Mouse (Mus musculus) forebrain, embryonic 16.5 days (tissue): ENCODE data around the gene Wbp1l. TPM values are rescaled to one million over a fixed set of nuclear protein-coding genes. Genes with fewer than 3 reads are reported as not detected.
A peak's percentile ranks its signal among the peaks of the same experiment; 100 is the strongest.

Experiments
- ATAC-seq: fragments of 200-750 bp; cut with Nextera tagmentation; 2 replicates; pipeline ENCODE4 v1.8.0; 2017; ENCODE audit warnings: mild to moderate bottlenecking, moderate library complexity
- H3K27ac ChIP-seq: fragments of 300-500 bp; sonication (generic); 2 replicates; pipeline ENCODE4 v1.5.1; 2014; ENCODE audit warnings: low read length, control low read depth
- H3K27me3 ChIP-seq: fragments of 300-500 bp; sonication (generic); replicated peaks from 2 replicates; pipeline ENCODE4 v1.6.1; 2014; ENCODE audit warnings: low read length; ENCODE audit not compliant: control insufficient read depth, insufficient read depth
- H3K36me3 ChIP-seq: fragments of 300-500 bp; sonication (generic); 2 replicates; pipeline ENCODE4 v1.6.1; 2014; ENCODE audit not compliant: control insufficient read depth, insufficient read depth
- H3K4me1 ChIP-seq: fragments of 300-500 bp; sonication (generic); replicated peaks from 2 replicates; pipeline ENCODE4 v1.6.1; 2014; ENCODE audit warnings: low read length; ENCODE audit not compliant: control insufficient read depth, insufficient read depth
- H3K4me2 ChIP-seq: fragments of 300-500 bp; sonication (generic); 2 replicates; pipeline ENCODE4 v1.6.1; 2014; ENCODE audit warnings: mild to moderate bottlenecking, low read length, control low read depth
- H3K4me3 ChIP-seq: fragments of 300-500 bp; sonication (generic); replicated peaks from 2 replicates; pipeline ENCODE4 v1.5.1; 2014; ENCODE audit warnings: mild to moderate bottlenecking, low read length, control low read depth
- H3K9ac ChIP-seq: fragments of 300-500 bp; sonication (generic); replicated peaks from 2 replicates; pipeline ENCODE4 v1.6.1; 2014; ENCODE audit warnings: low read depth, low read length, control low read depth
- H3K9me3 ChIP-seq: fragments of 300-500 bp; sonication (generic); 2 replicates; pipeline ENCODE4 v1.6.1; 2016; ENCODE audit warnings: low read length; ENCODE audit not compliant: control insufficient read depth
- WGBS: fragments of 180-500 bp; shearing (Covaris S2); extraction: QIAGEN DNeasy Blood & Tissue Kit; methylation state at CpG from one replicate; pipeline ENCODE4 v1.1.7; 2014; 5-methylcytosine and 5-hydroxymethylcytosine counted together
- polyA plus RNA-seq: library from polyadenylated mRNA; unstranded; fragments of >200 nt; fragmentation: Nextera tagmentation; extraction: Ambion mirVana; gene quantifications from 2 replicates; pipeline ENCODE4 v1.2.1, GENCODE M21; 2015

The Wbp1l gene
- polyA plus RNA-seq, 1 experiment from 2014 or later, result 39.1 TPM

GRCm38 (mm10) chr19:46623194-46623667, 24.3 kb downstream of the Wbp1l start:
- Histone ChIP-seq H3K27me3 (no peaks in the 10 kb centered on the region), H3K4me3 (no peak overlapping the region), H3K9me3 (no peaks in the 10 kb centered on the region), H3K36me3 (no peaks in the 10 kb centered on the region), H3K4me1 (peaks cover 38% of the 10 kb centered on the region), H3K27ac (0 out of 2 replicates have a peak overlapping the region, but pooled peaks have one; percentile 14), H3K9ac (0 out of 2 replicates have a peak overlapping the region, but pooled peaks have one; percentile 22), H3K4me2 (peak overlapping the region; percentile 26)
- WGBS, result 8% methylated on average over 15 of the region's 16 CpGs
- ATAC-seq, result peak; percentile 43

GRCm38 (mm10) chr19:46623790-46624772, 25.2 kb downstream of the Wbp1l start:
- H3K4me3 ChIP-seq, result no peak overlapping the region

GRCm38 (mm10) chr19:46625015-46625414, 26.1 kb downstream of the Wbp1l start:
- WGBS, result 98% methylated on average over 12 of the region's 12 CpGs

More at GRCm38 (mm10) chr19:46623790-46624772, 25.2 kb downstream of the Wbp1l start:
- Histone ChIP-seq H3K36me3 (no peaks in the 10 kb centered on the region), H3K4me2 (peak overlapping the region; percentile 26), H3K4me1 (peaks cover 30% of the 10 kb centered on the region), H3K27ac (no peak overlapping the region), H3K9me3 (no peaks in the 10 kb centered on the region), H3K9ac (0 out of 2 replicates have a peak overlapping the region, but pooled peaks have one; percentile 2), H3K27me3 (no peaks in the 10 kb centered on the region)
- ATAC-seq, result no peak
- WGBS, result 28% methylated on average over 19 of the region's 19 CpGs

DNA sequence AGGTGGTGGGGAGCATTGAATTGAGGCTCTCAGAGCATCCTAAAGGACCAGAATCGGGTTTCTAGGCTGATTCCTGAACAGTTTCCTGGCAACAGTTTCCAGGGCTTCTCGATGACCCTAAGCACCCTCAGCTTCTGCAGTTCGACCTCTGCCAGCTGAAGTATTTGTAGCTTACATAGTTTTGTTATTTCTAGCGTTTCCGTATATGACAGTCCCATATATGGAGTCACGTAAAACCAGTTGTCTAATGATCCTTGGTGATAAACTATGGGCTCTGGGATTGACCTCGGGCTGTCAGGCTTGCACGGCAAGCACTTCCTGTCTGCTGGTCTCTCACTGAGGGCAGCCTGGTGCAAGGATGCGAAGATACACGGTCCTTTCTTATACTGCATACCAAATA, 26.6 kb downstream of the Wbp1l start:
- WGBS, result 89% methylated on average over 10 of the region's 10 CpGs
- peaks cover 30% of the 10 kb centered on the region for H3K4me1 ChIP-seq
- H3K9me3 ChIP-seq, result no peaks in the 10 kb centered on the region
- H3K36me3 ChIP-seq, result no peaks in the 10 kb centered on the region
- H3K4me2 ChIP-seq, result no peak overlapping the region
- no peak overlapping the region for H3K27ac ChIP-seq
- no peak overlapping the region for H3K9ac ChIP-seq
- H3K4me3 ChIP-seq, result no peak overlapping the region
- no peak for ATAC-seq
- H3K27me3 ChIP-seq, result no peaks in the 10 kb centered on the region

More at GRCm38 (mm10) chr19:46625015-46625414, 26.1 kb downstream of the Wbp1l start:
- Histone ChIP-seq H3K4me1 (peaks cover 30% of the 10 kb centered on the region), H3K4me3 (no peak overlapping the region), H3K9ac (no peak overlapping the region), H3K9me3 (no peaks in the 10 kb centered on the region), H3K4me2 (no peak overlapping the region), H3K36me3 (no peaks in the 10 kb centered on the region), H3K27me3 (no peaks in the 10 kb centered on the region), H3K27ac (no peak overlapping the region)
- ATAC-seq, result no peak

- ATAC-seq, result no peak
- Histone ChIP-seq H3K27me3 (no peaks in the 10 kb centered on the region), H3K4me3 (no peak overlapping the region), H3K4me2 (no peak overlapping the region), H3K4me1 (peaks cover 11% of the 10 kb centered on the region), H3K27ac (no peak overlapping the region), H3K9me3 (no peaks in the 10 kb centered on the region), H3K9ac (no peak overlapping the region), H3K36me3 (no peaks in the 10 kb centered on the region)
- WGBS, result 91% methylated on average over 10 of the region's 10 CpGs
Observed at GRCm38 (mm10) chr19:46628403-46628802, 29.5 kb downstream of the Wbp1l start.

DNA sequence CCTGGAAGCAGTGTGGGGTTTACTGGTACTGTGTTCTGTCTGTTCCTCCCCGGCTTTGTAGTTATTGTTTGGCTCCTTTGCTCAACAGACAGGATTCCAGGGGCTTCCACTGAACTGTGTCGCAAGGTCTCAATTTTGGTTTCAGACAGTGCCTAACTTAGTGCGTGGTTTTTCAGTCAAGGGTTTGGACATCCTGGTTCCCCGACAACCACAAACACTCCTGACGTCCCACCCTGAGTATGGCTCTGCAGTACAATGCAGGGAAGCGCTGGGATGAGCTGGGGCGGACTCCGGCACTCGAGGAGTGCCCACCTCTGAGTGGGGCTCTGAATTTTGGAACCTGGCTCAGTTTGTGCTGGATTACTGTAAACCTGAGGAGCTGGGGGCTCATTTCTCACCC, 30.9 kb downstream of the Wbp1l start:
- no peaks in the 10 kb centered on the region for H3K9me3 ChIP-seq
- no peak for ATAC-seq
- H3K27ac ChIP-seq, result no peak overlapping the region
- WGBS, result 87% methylated on average over 9 of the region's 9 CpGs
- no peak overlapping the region for H3K9ac ChIP-seq
- H3K4me1 ChIP-seq, result no peaks in the 10 kb centered on the region
- no peak overlapping the region for H3K4me3 ChIP-seq
- H3K4me2 ChIP-seq, result no peak overlapping the region
- H3K36me3 ChIP-seq, result no peaks in the 10 kb centered on the region
- H3K27me3 ChIP-seq, result no peaks in the 10 kb centered on the region

GRCm38 (mm10) chr19:46631637-46632036, 32.8 kb downstream of the Wbp1l start:
- H3K9me3 ChIP-seq, result no peaks in the 10 kb centered on the region
- no peak for ATAC-seq
- 82% methylated on average over 9 of the region's 9 CpGs for WGBS
- no peak overlapping the region for H3K4me3 ChIP-seq
- no peaks in the 10 kb centered on the region for H3K4me1 ChIP-seq
- no peak overlapping the region for H3K4me2 ChIP-seq
- no peak overlapping the region for H3K27ac ChIP-seq
- H3K27me3 ChIP-seq, result no peaks in the 10 kb centered on the region
- H3K9ac ChIP-seq, result no peak overlapping the region
- no peaks in the 10 kb centered on the region for H3K36me3 ChIP-seq

DNA sequence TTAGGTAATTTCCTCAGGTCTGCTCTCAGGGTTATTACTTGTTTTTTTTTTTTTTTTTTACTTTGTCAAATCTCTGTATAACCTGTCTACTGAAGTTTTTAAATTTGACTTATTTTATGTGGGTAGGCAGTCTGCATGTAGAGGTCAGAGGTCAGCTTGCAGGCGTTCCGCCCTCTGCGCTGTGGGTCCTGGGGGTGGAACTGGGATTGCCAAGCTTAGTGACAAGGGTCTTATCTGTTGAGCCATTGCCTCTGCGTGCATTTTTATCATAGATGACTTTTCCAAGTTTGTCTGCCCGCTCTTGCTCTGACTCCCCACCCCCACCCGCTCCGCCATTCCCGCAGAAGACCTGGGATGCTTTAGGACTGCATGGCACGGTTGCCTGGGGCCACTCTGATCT, 36.9 kb downstream of the Wbp1l start:
- no peak overlapping the region for H3K9ac ChIP-seq
- no peak overlapping the region for H3K27ac ChIP-seq
- H3K4me2 ChIP-seq, result no peak overlapping the region
- 0 out of 2 replicates have a peak, but pooled peaks cover under 1% of the 10 kb centered on the region for H3K4me1 ChIP-seq
- H3K27me3 ChIP-seq, result no peaks in the 10 kb centered on the region
- H3K9me3 ChIP-seq, result no peaks in the 10 kb centered on the region
- 81% methylated on average over 9 of the region's 9 CpGs for WGBS
- H3K4me3 ChIP-seq, result no peak overlapping the region
- H3K36me3 ChIP-seq, result no peaks in the 10 kb centered on the region
- ATAC-seq, result no peak

- 83% methylated on average over 6 of the region's 6 CpGs for WGBS
Observed at GRCm38 (mm10) chr19:46637598-46637997, 38.7 kb downstream of the Wbp1l start.

More at GRCm38 (mm10) chr19:46637598-46637997, 38.7 kb downstream of the Wbp1l start:
- no peaks in the 10 kb centered on the region for H3K36me3 ChIP-seq
- peaks cover 14% of the 10 kb centered on the region for H3K4me1 ChIP-seq
- ATAC-seq, result no peak
- H3K9me3 ChIP-seq, result no peaks in the 10 kb centered on the region
- H3K4me3 ChIP-seq, result no peak overlapping the region
- H3K27ac ChIP-seq, result no peak overlapping the region
- H3K9ac ChIP-seq, result no peak overlapping the region
- H3K4me2 ChIP-seq, result no peak overlapping the region
- H3K27me3 ChIP-seq, result no peaks in the 10 kb centered on the region
